Mouse (Mus musculus): Measurements from ENCODE around the gene Usp19. TPM values are rescaled to one million over a fixed set of nuclear protein-coding genes. Genes with fewer than 3 reads are reported as not detected.

The Usp19 gene
- polyA plus RNA-seq, 1 experiment, result 86.6 TPM

DNA sequence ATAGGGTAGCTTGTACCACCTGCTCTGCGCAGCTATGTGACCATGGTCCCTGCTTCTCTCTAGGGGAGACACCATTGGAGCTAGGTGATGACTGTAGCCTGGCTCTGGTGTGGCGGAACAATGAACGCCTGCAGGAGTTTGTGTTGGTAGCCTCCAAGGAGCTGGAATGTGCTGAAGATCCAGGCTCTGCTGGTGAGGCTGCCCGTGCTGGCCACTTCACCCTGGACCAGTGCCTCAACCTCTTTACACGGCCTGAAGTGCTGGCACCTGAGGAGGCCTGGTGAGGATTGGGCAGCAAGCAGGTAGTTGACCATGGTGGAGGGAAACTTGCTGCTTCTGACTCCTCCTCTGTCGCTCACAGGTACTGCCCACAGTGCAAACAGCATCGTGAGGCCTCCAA, 8.8 kb downstream of the Usp19 start:
- no peak for TF ChIP-seq SRF (IDR thresholded peaks at IDR 0.05; ENCODE audit: control insufficient read depth, insufficient read length, low read depth)
- Histone ChIP-seq H3K27me3 (ENCODE audit: control insufficient read depth, insufficient read depth, insufficient read length) (no peaks in the 10 kb centered on the region), H3K36me3 (ENCODE audit: control insufficient read depth, insufficient read depth) (peaks cover 33% of the 10 kb centered on the region), H3K4me3 (no peak overlapping the region), H3ac (ENCODE audit: control insufficient read depth, insufficient read length) (no peak overlapping the region), H3K79me2 (ENCODE audit: control insufficient read depth, insufficient read depth) (no peaks in the 10 kb centered on the region), H3K4me2 (ENCODE audit: low read depth) (no peak overlapping the region)

DNA sequence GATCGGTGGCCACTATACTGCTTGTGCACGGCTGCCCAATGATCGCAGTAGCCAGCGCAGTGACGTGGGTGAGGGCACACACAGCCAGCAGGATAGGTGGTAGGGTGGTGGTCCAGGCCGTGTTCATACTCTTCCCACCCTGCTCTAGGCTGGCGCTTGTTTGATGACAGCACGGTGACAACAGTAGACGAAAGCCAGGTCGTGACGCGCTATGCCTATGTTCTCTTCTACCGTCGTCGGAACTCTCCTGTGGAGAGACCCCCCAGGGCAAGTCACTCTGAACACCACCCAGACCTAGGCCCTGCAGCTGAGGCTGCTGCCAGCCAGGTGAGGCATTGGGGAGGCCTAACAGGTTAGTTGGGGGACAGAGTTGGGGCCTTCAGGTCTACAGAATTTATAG, 9.5 kb downstream of the Usp19 start:
- H3K4me2 ChIP-seq (ENCODE audit: low read depth), result no peak overlapping the region
- H3K4me3 ChIP-seq, result no peak overlapping the region
- no peaks in the 10 kb centered on the region for H3K27me3 ChIP-seq (ENCODE audit: control insufficient read depth, insufficient read depth, insufficient read length)
- H3K79me2 ChIP-seq (ENCODE audit: control insufficient read depth, insufficient read depth), result no peaks in the 10 kb centered on the region
- peaks cover 30% of the 10 kb centered on the region for H3K36me3 ChIP-seq (ENCODE audit: control insufficient read depth, insufficient read depth)
- no peak overlapping the region for H3ac ChIP-seq (ENCODE audit: control insufficient read depth, insufficient read length)
- TF ChIP-seq TCF3 (IDR thresholded peaks at IDR 0.05; ENCODE audit: insufficient read length, low read depth) (no peak), POLR2AphosphoS2 (IDR thresholded peaks at IDR 0.05; ENCODE audit: insufficient read length, low read depth) (peak; percentile 51), POLR2A (IDR thresholded peaks at IDR 0.05; ENCODE audit: insufficient read length, low read depth) (no peak), CEBPB (IDR thresholded peaks at IDR 0.05; ENCODE audit: insufficient read depth, poor library complexity, severe bottlenecking) (no peak), REST (IDR thresholded peaks at IDR 0.05; ENCODE audit: insufficient read depth, insufficient read length) (no peak), USF1 (IDR thresholded peaks at IDR 0.05; ENCODE audit: low read depth) (no peak), TCF12 (IDR thresholded peaks at IDR 0.05; ENCODE audit: insufficient read depth, poor library complexity, severe bottlenecking) (no peak)

DNA sequence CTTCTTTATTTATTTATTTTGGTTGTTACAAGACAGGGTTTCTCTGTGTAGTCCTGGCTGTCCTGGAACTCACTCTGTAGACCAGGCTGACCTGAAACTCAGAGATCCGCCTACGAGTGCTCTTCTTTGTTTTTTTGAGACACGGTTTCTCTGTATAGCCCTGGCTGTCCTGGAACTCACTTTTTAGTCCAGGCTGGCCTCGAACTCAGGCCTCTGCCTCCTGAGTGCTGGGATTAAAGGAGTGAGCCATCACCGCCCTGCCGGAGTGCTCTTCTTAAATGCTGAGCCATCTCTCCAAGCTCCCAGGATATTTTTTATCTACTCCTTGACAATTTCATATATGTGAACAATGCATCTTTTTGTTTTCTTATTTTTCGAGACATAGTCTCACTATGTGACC, 16.5 kb downstream of the Usp19 start:
- peaks cover 11% of the 10 kb centered on the region for H3K79me2 ChIP-seq (ENCODE audit: control insufficient read depth, insufficient read depth)
- no peak overlapping the region for H3ac ChIP-seq (ENCODE audit: control insufficient read depth, insufficient read length)
- H3K27me3 ChIP-seq (ENCODE audit: control insufficient read depth, insufficient read depth, insufficient read length), result no peaks in the 10 kb centered on the region
- peak overlapping the region; percentile 99 for H3K4me2 ChIP-seq (ENCODE audit: low read depth)
- TF ChIP-seq MYOG (IDR thresholded peaks at IDR 0.05; ENCODE audit: control insufficient read depth in 1 of 3, insufficient read depth in 1 of 3, insufficient read length in 2 of 3, low read depth in 2 of 3) (no peak), TCF3 (IDR thresholded peaks at IDR 0.05; ENCODE audit: insufficient read length, low read depth) (no peak), POLR2AphosphoS2 (IDR thresholded peaks at IDR 0.05; ENCODE audit: insufficient read length, low read depth) (no peak), CEBPB (IDR thresholded peaks at IDR 0.05; ENCODE audit: insufficient read depth, poor library complexity, severe bottlenecking) (no peak), POLR2A (IDR thresholded peaks at IDR 0.05; ENCODE audit: insufficient read length, low read depth) (no peak), SRF (IDR thresholded peaks at IDR 0.05; ENCODE audit: control insufficient read depth, insufficient read length, low read depth) (no peak), TCF12 (IDR thresholded peaks at IDR 0.05; ENCODE audit: insufficient read depth, poor library complexity, severe bottlenecking) (no peak), MAX (IDR thresholded peaks at IDR 0.05; ENCODE audit: low read depth) (no peak), E2F4 (IDR thresholded peaks at IDR 0.05; ENCODE audit: insufficient read depth) (no peak), MYOD1 (IDR thresholded peaks at IDR 0.05; ENCODE audit: control insufficient read depth in 1 of 3, insufficient read length in 2 of 3, low read depth in 2 of 3) (no peak), REST (IDR thresholded peaks at IDR 0.05; ENCODE audit: insufficient read depth, insufficient read length) (no peak), USF1 (IDR thresholded peaks at IDR 0.05; ENCODE audit: low read depth) (no peak)
- H3K4me3 ChIP-seq, result peak overlapping the region; percentile 72
- peaks cover 2% of the 10 kb centered on the region for H3K36me3 ChIP-seq (ENCODE audit: control insufficient read depth, insufficient read depth)

DNA sequence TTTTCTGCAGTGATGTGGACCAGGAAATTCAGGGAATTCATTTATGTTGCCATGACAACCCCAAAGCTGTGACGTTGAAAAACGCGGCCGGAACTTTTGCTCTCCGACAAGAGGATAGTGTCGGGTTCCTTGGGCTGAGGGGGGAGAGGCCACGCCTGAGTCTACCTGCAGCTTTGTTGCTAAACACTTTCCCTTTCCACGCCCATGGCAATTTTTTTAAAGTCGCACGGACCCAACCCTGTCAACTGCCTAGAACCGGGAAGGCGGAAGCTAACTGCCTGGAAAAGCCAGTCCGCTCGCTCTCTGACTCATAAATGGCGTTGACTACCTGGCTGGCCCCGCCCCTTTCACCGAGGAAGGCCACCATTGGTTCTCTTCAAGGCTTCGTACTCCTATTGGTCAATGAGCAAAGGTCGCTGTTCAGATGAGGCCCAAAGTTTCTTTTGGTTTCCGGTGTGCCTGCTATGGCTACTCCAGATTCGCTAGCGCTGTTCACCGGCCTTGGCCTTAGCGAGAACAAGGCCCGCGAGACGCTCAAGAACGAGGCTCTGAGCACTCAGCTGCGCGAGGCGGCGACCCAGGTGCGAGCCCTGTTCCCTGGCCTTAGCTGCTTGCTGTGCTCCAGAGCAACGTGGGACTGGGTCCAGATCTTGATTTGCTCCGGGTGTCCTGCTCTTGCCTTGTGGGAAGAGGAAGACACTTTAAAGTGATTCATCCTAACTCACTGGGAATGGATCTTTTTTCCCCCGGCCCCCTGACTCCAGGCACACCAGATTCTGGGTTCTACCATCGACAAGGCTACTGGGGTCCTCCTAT, 17.4 kb downstream of the Usp19 start, which contains the start of gene Qars:
Gene Qars (plus strand): TSS at position 88 of the 816 bp plus-strand sequence.
- TF ChIP-seq SRF (IDR thresholded peaks at IDR 0.05; ENCODE audit: control insufficient read depth, insufficient read length, low read depth), result no peak
- TF ChIP-seq POLR2A (IDR thresholded peaks at IDR 0.05; ENCODE audit: insufficient read length, low read depth), result peak; percentile 62
- no peak for TF ChIP-seq TCF3 (IDR thresholded peaks at IDR 0.05; ENCODE audit: insufficient read length, low read depth)
- no peak for TF ChIP-seq POLR2AphosphoS2 (IDR thresholded peaks at IDR 0.05; ENCODE audit: insufficient read length, low read depth)
- Histone ChIP-seq H3K4me3 (peak within 1 kb of the TSS; percentile 72), H3K79me2 (ENCODE audit: control insufficient read depth, insufficient read depth) (peaks cover 11% of the 10 kb centered on the region), H3ac (ENCODE audit: control insufficient read depth, insufficient read length) (peak within 1 kb of the TSS; percentile 75), H3K4me2 (ENCODE audit: low read depth) (peak within 1 kb of the TSS; percentile 99), H3K27me3 (ENCODE audit: control insufficient read depth, insufficient read depth, insufficient read length) (no peaks in the 10 kb centered on the region), H3K36me3 (ENCODE audit: control insufficient read depth, insufficient read depth) (peaks cover 11% of the 10 kb centered on the region)

DNA sequence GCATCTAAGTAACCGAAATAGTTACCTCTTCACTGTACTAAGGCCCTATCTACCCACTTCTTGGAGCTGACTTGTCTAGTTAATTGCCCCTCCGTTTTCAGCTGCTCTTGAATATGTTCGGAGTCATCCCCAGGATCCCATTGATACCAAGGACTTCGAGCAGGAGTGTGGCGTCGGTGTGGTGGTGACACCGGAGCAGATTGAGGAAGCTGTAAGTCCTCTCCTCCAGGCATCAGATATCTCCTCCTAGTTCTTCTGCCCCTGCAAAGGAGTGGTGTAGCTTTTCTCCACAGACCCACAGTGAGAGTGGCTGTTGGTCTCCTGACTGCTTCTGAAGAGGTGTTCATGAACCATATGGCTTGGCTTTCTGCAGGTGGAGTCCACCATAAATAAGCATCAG, 18.4 kb downstream of the Usp19 start:
- Histone ChIP-seq H3K27me3 (ENCODE audit: control insufficient read depth, insufficient read depth, insufficient read length) (no peaks in the 10 kb centered on the region), H3K79me2 (ENCODE audit: control insufficient read depth, insufficient read depth) (peaks cover 11% of the 10 kb centered on the region), H3K4me2 (ENCODE audit: low read depth) (peak overlapping the region; percentile 99), H3K4me3 (peak overlapping the region; percentile 72), H3ac (ENCODE audit: control insufficient read depth, insufficient read length) (peak overlapping the region; percentile 75), H3K36me3 (ENCODE audit: control insufficient read depth, insufficient read depth) (peaks cover 21% of the 10 kb centered on the region)
- TF ChIP-seq SRF (IDR thresholded peaks at IDR 0.05; ENCODE audit: control insufficient read depth, insufficient read length, low read depth) (no peak), TCF3 (IDR thresholded peaks at IDR 0.05; ENCODE audit: insufficient read length, low read depth) (no peak), MYOD1 (IDR thresholded peaks at IDR 0.05; ENCODE audit: control insufficient read depth in 1 of 3, insufficient read length in 2 of 3, low read depth in 2 of 3) (no peak), USF1 (IDR thresholded peaks at IDR 0.05; ENCODE audit: low read depth) (no peak), CEBPB (IDR thresholded peaks at IDR 0.05; ENCODE audit: insufficient read depth, poor library complexity, severe bottlenecking) (no peak), MAX (IDR thresholded peaks at IDR 0.05; ENCODE audit: low read depth) (no peak), POLR2A (IDR thresholded peaks at IDR 0.05; ENCODE audit: insufficient read length, low read depth) (no peak), TCF12 (IDR thresholded peaks at IDR 0.05; ENCODE audit: insufficient read depth, poor library complexity, severe bottlenecking) (no peak), MYOG (IDR thresholded peaks at IDR 0.05; ENCODE audit: control insufficient read depth in 1 of 3, insufficient read depth in 1 of 3, insufficient read length in 2 of 3, low read depth in 2 of 3) (no peak), REST (IDR thresholded peaks at IDR 0.05; ENCODE audit: insufficient read depth, insufficient read length) (no peak), E2F4 (IDR thresholded peaks at IDR 0.05; ENCODE audit: insufficient read depth) (no peak), POLR2AphosphoS2 (IDR thresholded peaks at IDR 0.05; ENCODE audit: insufficient read length, low read depth) (no peak)
